Mouse (Mus musculus) midbrain, postnatal 0 days (tissue): ENCODE measurements around the gene Sf3b1. TPM values are rescaled to one million over a fixed set of nuclear protein-coding genes. Genes with fewer than 3 reads are reported as not detected.
A peak's percentile ranks its signal among the peaks of the same experiment; 100 is the strongest.

Experiments used
- ATAC-seq: fragments of 200-750 bp; cut with Nextera tagmentation; 2 replicates; pipeline ENCODE4 v1.8.0; 2017; ENCODE audit warnings: moderate number of reproducible peaks, mild to moderate bottlenecking, moderate TSS enrichment, moderate library complexity; ENCODE audit not compliant: low FRiP score
- DNase-seq: peaks from one replicate; pipeline ENCODE4 v3.0.0-alpha.2; 2015; ENCODE audit warnings: low spot score
- H3K27ac ChIP-seq: fragments of 300-500 bp; sonication (generic); 2 replicates; pipeline ENCODE4 v1.5.1; 2014; ENCODE audit warnings: low read depth, mild to moderate bottlenecking, low read length, mixed read lengths
- H3K27me3 ChIP-seq: fragments of 300-500 bp; sonication (generic); 2 replicates; pipeline ENCODE4 v1.6.1; 2014; ENCODE audit warnings: low read length, control low read depth, mixed read lengths; ENCODE audit not compliant: insufficient read depth
- H3K36me3 ChIP-seq: fragments of 300-500 bp; sonication (generic); 2 replicates; pipeline ENCODE4 v1.6.1; 2014; ENCODE audit warnings: low read length, control low read depth, mixed read lengths; ENCODE audit not compliant: insufficient read depth
- H3K4me1 ChIP-seq: fragments of 300-500 bp; sonication (generic); 2 replicates; pipeline ENCODE4 v1.6.1; 2014; ENCODE audit warnings: mild to moderate bottlenecking, control low read depth, antibody characterized with exemption, low read length, mixed read lengths; ENCODE audit not compliant: insufficient read depth
- H3K4me2 ChIP-seq: fragments of 300-500 bp; sonication (generic); 2 replicates; pipeline ENCODE4 v1.6.1; 2014; ENCODE audit warnings: low read depth, mild to moderate bottlenecking, low read length, mixed read lengths; ENCODE audit not compliant: poor library complexity, severe bottlenecking
- H3K4me3 ChIP-seq: fragments of 300-500 bp; sonication (generic); 2 replicates; pipeline ENCODE4 v1.5.1; 2014; ENCODE audit warnings: low read depth, mild to moderate bottlenecking, low read length, moderate library complexity
- H3K9ac ChIP-seq: fragments of 300-500 bp; sonication (generic); replicated peaks from 2 replicates; pipeline ENCODE4 v1.6.1; 2014; ENCODE audit warnings: mild to moderate bottlenecking, low read length, moderate library complexity, mixed read lengths; ENCODE audit not compliant: poor library complexity, severe bottlenecking
- H3K9me3 ChIP-seq: fragments of 300-500 bp; sonication (generic); 2 replicates; pipeline ENCODE4 v1.6.1; 2016; ENCODE audit warnings: low read length, control low read depth
- CTCF ChIP-seq: IDR thresholded peaks from 2 replicates; pipeline ENCODE4 v1.5.1; 2016; ENCODE audit warnings: antibody characterized with exemption, mild to moderate bottlenecking
- WGBS: fragments of 180-500 bp; shearing (Covaris S2); extraction: QIAGEN DNeasy Blood & Tissue Kit; methylation state at CpG from one replicate; pipeline ENCODE4 v1.1.7; 2014; 5-methylcytosine and 5-hydroxymethylcytosine counted together
- polyA plus RNA-seq: library from polyadenylated mRNA; unstranded; fragments of >200 nt; fragmentation: Nextera tagmentation; extraction: Ambion mirVana; gene quantifications from 2 replicates; pipeline ENCODE4 v1.2.1, GENCODE M21; 2015
- total RNA-seq: library from RNA; depleted of rRNA; stranded (reverse); fragments of >200 nt; gene quantifications from 2 replicates; pipeline ENCODE4 v1.2.3, GENCODE M21; 2014

Gene Sf3b1
- total and polyA plus RNA-seq, 2 experiments from 2014 or later: 171 to 282 TPM

- H3K9ac ChIP-seq: no peak overlapping the region; the same call in 1 of the 2 replicates
- no peak for TF ChIP-seq CTCF
These were observed 24.4 kb upstream of the Sf3b1 start for GRCm38 (mm10) chr1:55051671-55052070.

GRCm38 (mm10) chr1:55048841-55049587 lies 21.7 kb upstream of the Sf3b1 start:
- 69% methylated on average over 4 of the region's 4 CpGs for WGBS
- ATAC-seq: no peak
- no peak for DNase-seq
- H3K27ac ChIP-seq: no peak overlapping the region
- no peak overlapping the region for H3K4me3 ChIP-seq
- no peak overlapping the region for H3K4me2 ChIP-seq
- H3K9ac ChIP-seq: no peak overlapping the region
- H3K27me3 ChIP-seq: no peaks in the 10 kb centered on the region
- no peaks in the 10 kb centered on the region for H3K36me3 ChIP-seq
- no peak for TF ChIP-seq CTCF
- H3K4me1 ChIP-seq: no peaks in the 10 kb centered on the region
- H3K9me3 ChIP-seq: no peaks in the 10 kb centered on the region

More at GRCm38 (mm10) chr1:55051671-55052070, 24.4 kb upstream of the Sf3b1 start:
- 75% methylated on average over 3 of the region's 3 CpGs for WGBS
- no peak for ATAC-seq
- no peaks in the 10 kb centered on the region for H3K4me1 ChIP-seq
- peak overlapping the region; percentile 74; the same call in 1 of the 2 replicates for H3K27ac ChIP-seq
- H3K9me3 ChIP-seq: no peaks in the 10 kb centered on the region
- no peak for DNase-seq
- no peaks in the 10 kb centered on the region for H3K36me3 ChIP-seq
- no peaks in the 10 kb centered on the region for H3K27me3 ChIP-seq
- H3K4me3 ChIP-seq: peak overlapping the region; percentile 85
- H3K4me2 ChIP-seq: peak overlapping the region; percentile 66

- no peak overlapping the region for H3K4me2 ChIP-seq
- WGBS: 83% methylated on average over 3 of the region's 3 CpGs
- ATAC-seq (no peak), DNase-seq (no peak)
- H3K4me3 ChIP-seq: no peak overlapping the region
- no peaks in the 10 kb centered on the region for H3K27me3 ChIP-seq
- H3K27ac ChIP-seq: no peak overlapping the region
- peaks cover 5% of the 10 kb centered on the region; the same call in 1 of the 2 replicates for H3K9me3 ChIP-seq
- no peak for TF ChIP-seq CTCF
- no peak overlapping the region for H3K9ac ChIP-seq
- no peaks in the 10 kb centered on the region for H3K4me1 ChIP-seq
- H3K36me3 ChIP-seq: no peaks in the 10 kb centered on the region
These were observed 15.9 kb upstream of the Sf3b1 start for GRCm38 (mm10) chr1:55043164-55043563.

- WGBS: 52% methylated on average over 1 of the region's 1 CpGs
- H3K9me3 ChIP-seq: peaks cover 5% of the 10 kb centered on the region; the same call in 1 of the 2 replicates
- H3K36me3 ChIP-seq: no peaks in the 10 kb centered on the region
- DNase-seq: no peak
- no peak overlapping the region for H3K4me2 ChIP-seq
- H3K27ac ChIP-seq: no peak overlapping the region
- no peak for TF ChIP-seq CTCF
- H3K9ac ChIP-seq: no peak overlapping the region
- H3K4me1 ChIP-seq: no peaks in the 10 kb centered on the region
- H3K27me3 ChIP-seq: no peaks in the 10 kb centered on the region
- ATAC-seq: no peak
- H3K4me3 ChIP-seq: no peak overlapping the region
These were observed 15.0 kb upstream of the Sf3b1 start for GRCm38 (mm10) chr1:55042246-55042645.

- Histone ChIP-seq H3K36me3 (no peaks in the 10 kb centered on the region), H3K4me3 (no peak overlapping the region), H3K27me3 (no peaks in the 10 kb centered on the region), H3K4me2 (no peak overlapping the region), H3K4me1 (no peaks in the 10 kb centered on the region), H3K9me3 (peaks cover 5% of the 10 kb centered on the region; the same call in 1 of the 2 replicates), H3K9ac (no peak overlapping the region), H3K27ac (no peak overlapping the region)
- no peak for TF ChIP-seq CTCF
- ATAC-seq (no peak), DNase-seq (no peak)
- WGBS: 93% methylated on average over 4 of the region's 4 CpGs
These were observed 14.4 kb upstream of the Sf3b1 start for GRCm38 (mm10) chr1:55041691-55042090.

- DNase-seq: no peak
- Histone ChIP-seq H3K27ac (no peak overlapping the region), H3K4me2 (no peak overlapping the region), H3K4me3 (no peak overlapping the region), H3K27me3 (no peaks in the 10 kb centered on the region), H3K36me3 (no peaks in the 10 kb centered on the region), H3K9me3 (peaks cover 5% of the 10 kb centered on the region; the same call in 1 of the 2 replicates), H3K4me1 (no peaks in the 10 kb centered on the region), H3K9ac (no peak overlapping the region)
- WGBS: 92% methylated on average over 1 of the region's 1 CpGs
- ATAC-seq: no peak
- no peak for TF ChIP-seq CTCF
These were observed 12.7 kb upstream of the Sf3b1 start for GRCm38 (mm10) chr1:55039944-55040343.
